Mouse (Mus musculus) adrenal gland, postnatal 25 days (tissue): ENCODE measurements around the gene Olig1. TPM values are rescaled to one million over a fixed set of nuclear protein-coding genes. Genes with fewer than 3 reads are reported as not detected.
"Not testable (repeated sequence)": the region's sequence is repeated elsewhere in the genome, so short reads cannot be mapped to it uniquely, and the experiment has no call there.

ENCODE experiments used
- DNase-seq: peaks from one replicate; pipeline ENCODE4 v3.0.0; 2021; ENCODE audit warnings: mixed read lengths
- total RNA-seq: library from RNA; stranded (reverse); gene quantifications from 2 replicates; pipeline ENCODE4 v1.2.3, GENCODE M21; 2021

Olig1 gene
- total RNA-seq, 1 experiment from 2014 or later = 0.27 TPM

GRCm38 (mm10) chr16:91246292-91246691 lies 23.3 kb upstream of the Olig1 start:
- DNase-seq = no peak

- DNase-seq = not testable (repeated sequence)
These were observed 14.0 kb upstream of the Olig1 start for GRCm38 (mm10) chr16:91255419-91256164.

GRCm38 (mm10) chr16:91258956-91259355 lies 10.6 kb upstream of the Olig1 start:
- DNase-seq = no peak

GRCm38 (mm10) chr16:91260861-91261260 lies 8.7 kb upstream of the Olig1 start:
- no peak for DNase-seq

DNA sequence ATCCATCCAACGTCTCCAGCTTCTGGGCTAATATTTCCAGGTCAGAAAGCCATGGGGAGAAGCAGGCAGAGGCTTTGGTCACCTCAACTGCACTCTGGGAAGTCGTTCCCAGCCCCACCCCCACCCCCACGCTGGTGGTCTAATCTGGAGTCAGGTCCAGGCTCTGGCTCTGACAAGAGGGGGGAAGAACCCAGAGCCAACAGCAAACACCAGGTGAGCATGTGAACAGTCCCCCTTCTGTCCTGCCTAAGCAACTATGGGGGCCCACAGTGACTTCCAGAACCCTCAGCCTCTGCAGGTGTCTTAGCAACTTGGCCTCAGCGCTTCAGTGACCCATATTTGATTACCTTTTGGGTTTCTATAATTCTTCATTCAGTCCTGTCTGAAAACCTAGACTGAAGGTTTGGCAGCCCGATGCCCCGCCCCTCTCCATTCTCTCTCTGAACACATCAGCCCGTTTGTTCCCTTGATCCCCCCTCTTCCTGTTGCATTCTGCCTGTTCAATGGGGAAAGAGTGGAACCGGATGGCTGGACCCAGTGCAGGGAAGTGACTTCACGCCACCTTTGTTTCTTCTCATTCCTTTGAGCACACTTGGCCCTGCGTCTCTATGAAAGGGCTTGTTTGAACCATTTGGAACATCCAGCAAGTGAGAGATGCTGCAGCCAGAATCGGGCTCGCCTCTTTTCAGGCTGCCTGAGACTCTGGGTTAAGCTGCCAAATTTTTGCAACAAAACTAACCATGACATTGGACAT lies 6.9 kb upstream of the Olig1 start:
- DNase-seq = no peak

DNA sequence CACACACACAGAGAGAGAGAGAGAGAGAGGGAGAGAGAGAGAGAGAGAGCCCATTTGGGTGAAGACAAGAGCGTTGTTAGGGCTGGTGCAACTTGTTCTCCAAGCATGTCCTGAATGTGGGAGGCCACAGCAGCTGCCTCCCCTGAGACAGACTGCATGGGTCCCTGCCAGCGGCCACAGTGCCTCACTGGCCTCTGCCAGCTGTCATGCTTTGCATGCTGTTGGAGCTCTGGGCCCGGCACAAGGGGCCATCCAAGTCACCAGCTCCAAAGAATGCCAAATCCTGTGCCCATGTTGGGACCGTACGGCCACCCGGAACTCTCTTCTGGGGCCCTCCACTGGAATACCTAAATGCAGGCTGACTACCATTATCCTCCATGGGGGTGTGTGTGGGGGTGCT lies 3.6 kb upstream of the Olig1 start:
- peak; percentile 55 for DNase-seq

DNA sequence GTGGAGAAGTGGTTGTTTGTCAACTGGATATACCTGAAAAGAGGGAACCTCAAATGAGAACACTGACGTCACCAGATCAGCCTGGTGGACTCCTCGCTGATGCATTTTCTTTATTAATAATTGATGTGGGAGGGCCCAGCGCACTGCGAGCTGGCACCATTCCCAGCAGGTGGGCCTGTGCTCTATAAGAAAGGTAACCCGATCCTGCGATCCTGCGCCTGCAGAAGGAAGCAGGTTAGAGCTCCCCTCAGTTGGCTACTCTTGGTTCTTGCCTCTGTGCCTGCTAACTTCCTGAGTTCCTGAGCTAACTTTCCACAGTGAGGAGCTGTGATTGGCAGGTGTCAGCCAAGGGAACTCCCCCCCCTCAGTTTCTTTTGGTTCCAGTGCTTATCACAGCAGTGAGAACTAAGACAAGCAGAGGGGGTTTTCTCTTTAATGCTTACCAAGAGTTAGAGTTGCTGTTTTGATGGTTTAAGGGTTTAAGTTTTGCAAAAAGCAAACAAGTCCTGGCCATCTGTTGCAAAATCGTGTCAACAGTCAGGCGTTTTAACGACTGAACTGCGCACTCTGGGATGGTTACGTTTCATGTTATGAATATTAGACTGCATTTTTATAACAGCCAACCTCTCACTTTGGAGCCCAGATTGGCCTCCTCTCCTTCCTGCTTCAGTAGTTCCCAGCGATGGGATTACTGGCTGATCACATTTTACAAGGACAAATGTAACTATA lies 684 bp upstream of the Olig1 start:
- DNase-seq = no peak

DNA sequence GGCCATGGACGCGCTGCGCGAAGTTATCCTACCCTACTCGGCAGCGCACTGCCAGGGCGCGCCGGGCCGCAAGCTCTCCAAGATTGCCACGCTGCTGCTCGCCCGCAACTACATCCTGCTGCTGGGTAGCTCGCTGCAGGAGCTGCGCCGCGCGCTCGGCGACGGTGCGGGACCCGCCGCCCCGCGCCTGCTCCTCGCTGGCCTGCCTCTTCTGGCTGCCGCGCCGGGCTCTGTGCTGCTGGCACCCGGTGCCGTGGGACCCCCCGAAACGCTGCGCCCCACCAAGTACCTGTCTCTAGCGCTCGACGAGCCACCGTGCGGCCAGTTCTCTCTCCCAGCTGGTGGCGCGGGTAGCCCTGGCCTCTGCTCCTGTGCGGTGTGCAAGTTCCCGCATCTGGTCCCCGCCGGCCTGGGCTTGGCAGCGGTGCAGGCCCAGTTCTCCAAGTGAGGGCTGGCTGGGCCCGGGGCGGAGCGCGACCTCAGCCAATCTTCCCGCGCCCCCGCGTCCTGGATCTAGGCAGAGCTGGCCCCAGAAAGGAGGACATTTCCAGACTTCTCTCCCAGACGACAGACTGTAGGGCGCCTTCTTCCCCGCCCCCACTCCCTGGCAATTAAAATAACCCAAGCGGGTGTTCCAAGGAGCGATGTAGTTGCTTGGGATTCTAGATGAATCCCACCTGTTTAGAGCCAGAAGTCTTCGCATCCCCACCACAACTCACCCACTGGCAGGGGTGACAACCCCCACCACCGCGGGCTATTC lies 820 bp downstream of the Olig1 start:
- no peak for DNase-seq

GRCm38 (mm10) chr16:91270982-91271549 lies 1.5 kb downstream of the Olig1 start:
- DNase-seq = no peak

DNA sequence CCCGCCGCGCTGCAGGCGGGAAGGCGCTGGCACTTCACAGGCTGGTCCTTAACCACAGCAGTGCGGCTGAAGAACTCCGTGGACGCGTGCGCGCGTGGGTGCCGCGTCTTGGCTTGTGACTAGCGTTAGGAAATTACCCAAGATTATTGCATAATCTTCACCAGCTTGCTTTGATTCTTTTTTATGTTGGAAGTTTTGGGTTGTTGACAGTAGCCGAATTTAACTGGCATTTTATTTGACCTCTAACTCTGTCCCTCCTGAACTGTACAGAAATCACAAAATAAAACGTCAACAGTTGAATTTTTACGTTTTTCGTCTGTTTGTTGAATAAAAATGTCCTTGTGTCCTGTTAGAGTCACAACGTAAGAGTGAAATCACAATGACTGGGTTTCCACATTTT lies 2.1 kb downstream of the Olig1 start:
- no peak for DNase-seq

- DNase-seq = no peak
These were observed 10.9 kb downstream of the Olig1 start for GRCm38 (mm10) chr16:91280516-91280915.

DNA sequence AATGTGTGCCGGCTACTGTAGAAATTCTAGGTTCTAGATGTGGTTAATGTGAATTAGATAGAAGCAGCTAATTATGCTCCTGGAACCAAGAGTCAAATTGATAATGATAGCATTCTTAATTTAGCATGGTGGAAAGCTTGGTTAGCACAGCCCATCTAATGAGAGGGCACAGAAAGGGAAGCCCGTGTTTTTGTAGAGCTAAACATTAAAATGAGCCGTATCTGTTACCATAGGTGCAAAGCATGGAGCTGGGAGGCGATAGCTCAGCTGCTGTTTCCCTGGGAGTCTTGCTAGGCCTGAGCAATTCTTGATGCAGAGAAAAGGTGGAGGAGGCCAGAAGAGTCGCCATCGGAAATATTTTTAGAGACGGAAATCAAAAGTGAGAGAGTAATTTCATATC lies 22.5 kb downstream of the Olig1 start:
- DNase-seq = no peak

- DNase-seq = no peak
These were observed 23.3 kb downstream of the Olig1 start for GRCm38 (mm10) chr16:91292719-91293333.

GRCm38 (mm10) chr16:91297726-91298125 lies 28.2 kb downstream of the Olig1 start:
- no peak for DNase-seq

DNA sequence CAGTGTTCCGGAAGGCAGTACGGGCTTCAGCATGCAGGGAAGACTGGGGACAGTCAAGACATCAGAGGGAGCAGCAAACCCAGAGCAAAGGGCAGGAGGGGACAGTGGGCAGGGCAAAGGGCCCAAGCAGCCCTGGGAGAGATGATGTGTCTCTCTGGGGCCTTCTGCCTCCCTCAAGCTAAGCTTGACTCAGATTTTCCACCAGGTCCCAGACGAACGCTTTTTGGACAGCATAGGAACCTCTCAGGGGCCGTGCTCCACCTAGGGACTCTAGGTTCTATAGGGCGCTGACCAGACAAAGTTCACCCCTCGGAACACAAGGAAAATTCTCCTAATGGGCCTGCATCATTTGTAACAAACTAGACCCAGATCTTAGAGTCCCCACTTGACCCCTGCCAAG lies 29.8 kb downstream of the Olig1 start:
- DNase-seq = no peak

DNA sequence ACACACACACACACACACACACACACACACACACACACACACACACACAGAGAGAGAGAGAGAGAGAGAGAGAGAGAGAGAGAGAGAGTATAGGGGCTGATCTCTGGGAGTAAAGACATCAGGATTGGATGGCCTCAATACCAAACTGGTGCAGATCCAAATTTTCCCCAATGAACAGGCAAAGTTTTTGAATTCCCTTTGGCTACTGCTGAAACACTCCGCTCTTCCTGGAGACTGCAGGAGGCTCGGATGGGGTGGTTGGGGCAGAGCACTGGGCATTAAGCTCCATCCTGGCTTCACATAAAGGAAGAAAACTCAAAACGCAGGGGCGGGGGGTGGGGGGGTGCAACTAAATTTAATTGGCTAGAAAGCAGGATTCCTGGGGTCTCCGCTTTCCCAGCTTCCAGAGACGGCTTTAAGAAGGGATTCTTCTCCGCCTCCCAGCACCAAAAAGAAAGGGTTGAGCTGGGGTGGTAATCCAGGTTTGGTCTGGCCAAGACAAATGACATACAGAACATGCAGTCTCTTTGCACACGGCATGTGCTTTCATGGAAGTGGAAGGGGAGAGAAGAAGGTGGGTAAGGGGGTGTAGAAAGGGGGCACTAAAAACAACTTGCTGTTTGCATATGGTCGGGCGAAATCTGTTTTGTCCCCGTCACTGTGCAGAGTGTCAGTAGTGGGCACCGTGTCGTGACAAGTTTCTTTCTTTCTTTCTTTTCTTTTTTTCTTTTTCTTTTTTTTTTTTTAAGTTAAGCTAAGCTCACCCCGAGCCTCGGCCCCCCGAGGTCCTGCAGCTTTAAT lies 31.3 kb downstream of the Olig1 start:
- no peak for DNase-seq

- no peak for DNase-seq
These were observed 31.9 kb downstream of the Olig1 start for GRCm38 (mm10) chr16:91301454-91301853.

DNA sequence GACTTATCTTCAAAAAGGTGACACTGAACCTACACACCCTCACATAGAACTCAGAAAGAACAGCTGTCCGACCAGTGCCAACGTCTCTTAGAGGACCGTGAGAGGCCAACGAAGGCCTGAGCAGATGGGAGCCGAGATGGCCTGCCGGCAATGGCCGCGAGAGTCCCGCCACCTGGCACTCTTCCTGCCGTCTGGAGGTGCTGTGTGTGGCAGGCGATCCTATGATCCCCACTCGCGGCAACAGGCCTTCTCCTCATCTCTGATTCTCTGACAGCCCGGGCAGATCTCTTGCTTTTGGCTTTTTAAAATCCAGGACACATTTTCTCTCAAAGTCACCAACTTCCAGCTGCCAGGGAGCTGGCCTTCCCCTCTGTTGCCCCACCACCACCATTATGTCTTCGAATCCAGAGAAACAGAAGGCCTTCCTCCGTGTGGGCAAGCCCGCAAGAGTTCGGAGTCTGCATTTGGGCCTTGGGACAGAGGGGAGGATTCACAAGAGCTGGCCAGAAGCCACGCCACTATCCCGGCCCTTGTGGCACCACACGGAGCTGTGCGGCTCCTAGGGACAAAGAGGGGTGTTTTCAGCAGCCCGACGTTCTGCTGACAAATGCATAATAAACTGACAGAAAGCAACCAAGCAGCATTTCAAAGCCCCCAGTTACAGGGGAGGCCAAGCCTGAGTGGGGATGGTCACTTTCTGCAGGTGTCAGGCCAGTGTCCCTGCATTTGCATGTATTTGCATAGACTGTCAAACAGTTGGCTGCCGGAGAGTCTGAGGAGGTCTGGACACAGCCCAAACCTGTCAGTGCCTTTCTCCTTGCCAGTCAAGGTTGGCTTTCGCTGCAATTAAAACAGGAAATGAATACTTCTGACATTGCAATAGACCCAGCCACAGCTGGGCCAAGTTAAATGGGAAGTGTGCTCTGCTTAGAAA lies 34.5 kb downstream of the Olig1 start:
- DNase-seq = peak; percentile 50

GRCm38 (mm10) chr16:91305512-91306111 lies 36.0 kb downstream of the Olig1 start:
- DNase-seq = no peak
